Mouse (Mus musculus): Measurements from ENCODE around the gene Supt6.

- TF ChIP-seq CTCF (IDR thresholded peaks at IDR 0.05; ENCODE audit: borderline replicate concordance, control insufficient read depth, extremely low read depth, insufficient read depth, low read length, poor library complexity) (no peak), POLR2A (IDR thresholded peaks at IDR 0.05; ENCODE audit: control insufficient read depth, extremely low read depth, insufficient read depth, low read length, poor library complexity) (no peak)
Observed at GRCm38 (mm10) chr11:78160675-78161074, 85.1 kb downstream of the Supt6 start.
